Mouse (Mus musculus) kidney, postnatal 0 days (tissue): ENCODE measurements at regions not wholly inside any gene's neighbourhood (a gene's known extent, or its start where the extent isn't known, plus 50 kb on each side); places are given as distances from the start of the nearest gene placed in this dataset.

Experiments
- ATAC-seq: fragments of 200-750 bp; cut with Nextera tagmentation; replicated peaks from 2 replicates; pipeline ENCODE4 v1.8.0; 2017; ENCODE audit warnings: low read depth, moderate number of reproducible peaks, moderate TSS enrichment, moderate library complexity; ENCODE audit not compliant: low FRiP score
- DNase-seq: peaks from one replicate; pipeline ENCODE4 v3.0.0-alpha.2; 2016; ENCODE audit warnings: low spot score
- H3K27ac ChIP-seq: fragments of 300-500 bp; sonication (generic); 2 replicates; pipeline ENCODE4 v1.5.1; 2014; ENCODE audit warnings: mild to moderate bottlenecking
- H3K27me3 ChIP-seq: fragments of 300-500 bp; sonication (generic); 2 replicates; pipeline ENCODE4 v1.6.1; 2014; ENCODE audit warnings: low read length, mixed read lengths; ENCODE audit not compliant: insufficient read depth
- H3K36me3 ChIP-seq: fragments of 300-500 bp; sonication (generic); 2 replicates; pipeline ENCODE4 v1.6.1; 2014; ENCODE audit warnings: low read length, mixed read lengths; ENCODE audit not compliant: insufficient read depth
- H3K4me1 ChIP-seq: fragments of 300-500 bp; sonication (generic); replicated peaks from 2 replicates; pipeline ENCODE4 v1.6.1; 2014; ENCODE audit warnings: antibody characterized with exemption, low read length, mixed read lengths; ENCODE audit not compliant: insufficient read depth
- H3K4me2 ChIP-seq: fragments of 300-500 bp; sonication (generic); 2 replicates; pipeline ENCODE4 v1.6.1; 2014; ENCODE audit warnings: mild to moderate bottlenecking, low read length, moderate library complexity, mixed read lengths
- H3K4me3 ChIP-seq: fragments of 300-500 bp; sonication (generic); replicated peaks from 2 replicates; pipeline ENCODE4 v1.5.1; 2014; ENCODE audit warnings: low read depth, low read length
- H3K9ac ChIP-seq: fragments of 300-500 bp; sonication (generic); 2 replicates; pipeline ENCODE4 v1.6.1; 2014; ENCODE audit warnings: low read depth, low read length
- H3K9me3 ChIP-seq: fragments of 300-500 bp; sonication (generic); replicated peaks from 2 replicates; pipeline ENCODE4 v1.6.1; 2016; ENCODE audit warnings: low read length, inconsistent platforms, mixed read lengths
- CTCF ChIP-seq: IDR thresholded peaks from 2 replicates; pipeline ENCODE4 v1.5.1; 2016; ENCODE audit warnings: antibody characterized with exemption, low read depth, mild to moderate bottlenecking, moderate library complexity
- WGBS: fragments of 180-500 bp; shearing (Covaris S2); extraction: QIAGEN DNeasy Blood & Tissue Kit; methylation state at CpG from one replicate; pipeline ENCODE4 v1.1.7; 2014; 5-methylcytosine and 5-hydroxymethylcytosine counted together

DNA sequence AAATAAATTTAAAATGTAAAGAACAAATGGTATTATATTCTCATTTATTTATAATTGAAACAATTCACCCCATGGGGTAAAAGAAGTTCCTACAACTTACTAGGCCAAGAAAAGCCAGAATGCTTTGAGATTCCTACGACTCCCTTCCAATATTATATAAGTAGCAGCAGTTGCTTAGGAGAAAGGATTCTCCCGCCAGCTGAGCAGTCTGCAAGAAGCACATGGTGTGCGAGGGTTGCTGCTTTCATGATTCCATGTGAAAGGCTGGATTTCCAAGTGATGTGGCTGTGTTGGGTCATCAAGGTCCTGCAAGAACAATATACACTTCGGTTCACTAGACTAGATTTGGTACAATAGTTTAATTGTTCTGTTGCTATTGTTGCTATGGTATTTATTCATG, 659.6 kb upstream of the Kirrel3 start:
- 81% methylated on average over 4 of the region's 4 CpGs for WGBS
- H3K27me3 ChIP-seq = no peaks in the 10 kb centered on the region
- H3K4me2 ChIP-seq = no peak overlapping the region
- no peaks in the 10 kb centered on the region for H3K4me1 ChIP-seq
- DNase-seq = no peak
- H3K36me3 ChIP-seq = no peaks in the 10 kb centered on the region
- no peak overlapping the region for H3K4me3 ChIP-seq
- no peak for ATAC-seq
- no peak overlapping the region for H3K27ac ChIP-seq
- no peaks in the 10 kb centered on the region for H3K9me3 ChIP-seq
- no peak for TF ChIP-seq CTCF
- no peak overlapping the region for H3K9ac ChIP-seq

DNA sequence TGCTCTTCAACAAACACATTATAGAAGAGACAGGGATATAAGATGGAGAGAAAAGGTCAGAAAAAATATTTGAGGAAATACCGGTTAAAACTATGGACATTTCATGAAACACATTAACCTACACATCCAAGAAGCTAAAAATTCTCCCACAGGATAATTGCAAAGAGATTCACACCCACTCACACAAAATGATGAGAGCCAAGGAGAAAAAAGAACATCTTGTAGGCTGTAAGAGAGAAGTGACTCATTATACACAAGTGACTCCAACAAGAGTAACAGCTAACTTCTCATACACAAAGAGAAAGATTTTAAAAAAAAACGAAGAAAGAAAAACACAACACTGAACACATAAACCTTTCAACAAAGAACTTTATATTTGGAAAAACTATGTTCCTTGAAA, 658.3 kb upstream of the Kirrel3 start:
- 69% methylated on average over 2 of the region's 2 CpGs for WGBS
- no peaks in the 10 kb centered on the region for H3K4me1 ChIP-seq
- H3K4me2 ChIP-seq = no peak overlapping the region
- no peak overlapping the region for H3K27ac ChIP-seq
- TF ChIP-seq CTCF = no peak
- H3K4me3 ChIP-seq = no peak overlapping the region
- H3K27me3 ChIP-seq = no peaks in the 10 kb centered on the region
- no peak for ATAC-seq
- H3K36me3 ChIP-seq = no peaks in the 10 kb centered on the region
- H3K9ac ChIP-seq = no peak overlapping the region
- H3K9me3 ChIP-seq = no peaks in the 10 kb centered on the region
- DNase-seq = no peak

DNA sequence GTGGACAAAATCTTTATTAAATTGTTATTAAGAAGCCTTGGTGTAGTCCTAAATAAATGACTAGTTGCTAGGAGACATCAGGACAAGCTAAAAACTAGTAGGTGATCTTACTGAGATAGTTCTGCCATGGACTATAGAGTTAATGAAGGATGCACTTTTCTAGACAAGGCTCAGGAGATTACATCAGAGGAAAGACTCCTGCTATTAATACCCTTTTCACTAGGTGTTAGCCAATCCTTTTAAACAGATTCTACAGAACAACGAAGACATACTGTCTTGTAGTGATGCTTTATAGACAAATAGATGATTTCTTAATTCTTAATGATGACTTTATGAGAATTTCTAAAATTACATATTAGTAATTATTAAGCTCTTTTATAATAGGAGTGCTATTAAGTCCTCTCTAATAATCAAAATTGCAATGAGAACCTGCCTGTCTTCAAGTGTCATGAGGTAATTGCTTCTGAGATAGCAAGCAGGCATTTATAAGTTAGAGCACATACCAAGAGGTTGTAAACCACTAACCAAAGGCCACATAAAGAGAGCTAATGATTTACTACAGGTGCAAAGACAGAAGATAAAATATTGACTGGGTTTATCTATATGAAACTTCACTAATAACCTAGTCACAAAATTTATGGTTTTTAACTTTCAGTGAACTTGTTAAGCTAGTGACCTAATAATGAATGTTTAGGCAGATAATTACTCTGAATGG, 647.9 kb upstream of the Kirrel3 start:
- H3K9ac ChIP-seq = no peak overlapping the region
- H3K36me3 ChIP-seq = no peaks in the 10 kb centered on the region
- DNase-seq (no peak), ATAC-seq (no peak)
- H3K4me2 ChIP-seq = no peak overlapping the region
- H3K9me3 ChIP-seq = no peaks in the 10 kb centered on the region
- TF ChIP-seq CTCF = no peak
- 80% methylated on average over 1 of the region's 1 CpGs for WGBS
- no peaks in the 10 kb centered on the region for H3K27me3 ChIP-seq
- H3K4me3 ChIP-seq = no peak overlapping the region
- no peaks in the 10 kb centered on the region for H3K4me1 ChIP-seq
- no peak overlapping the region for H3K27ac ChIP-seq

DNA sequence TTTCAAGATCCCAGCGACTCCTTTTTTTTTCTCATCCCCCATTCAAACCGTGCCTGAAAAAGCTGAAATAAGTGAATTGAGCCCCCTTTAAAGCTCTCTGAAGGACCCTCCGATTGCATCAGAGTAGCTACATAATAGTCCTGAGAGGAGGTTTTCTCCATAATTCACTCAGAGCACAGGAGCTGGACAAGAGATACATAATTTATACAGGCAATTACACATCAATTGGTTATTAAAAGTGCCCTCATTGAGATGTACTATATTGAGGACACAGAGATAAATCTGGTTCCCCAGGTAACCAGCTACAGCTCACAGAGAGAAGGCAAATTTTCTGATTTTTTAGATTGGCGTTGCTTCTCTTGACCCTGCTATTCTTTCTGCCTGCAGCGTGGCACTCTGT, 636.1 kb upstream of the Kirrel3 start:
- TF ChIP-seq CTCF = no peak
- Histone ChIP-seq H3K4me1 (no peaks in the 10 kb centered on the region), H3K27me3 (no peaks in the 10 kb centered on the region), H3K4me3 (no peak overlapping the region), H3K9ac (no peak overlapping the region), H3K9me3 (no peaks in the 10 kb centered on the region), H3K27ac (no peak overlapping the region), H3K4me2 (no peak overlapping the region), H3K36me3 (no peaks in the 10 kb centered on the region)
- no peak for ATAC-seq
- WGBS = 73% methylated on average over 5 of the region's 5 CpGs
- DNase-seq = no peak

DNA sequence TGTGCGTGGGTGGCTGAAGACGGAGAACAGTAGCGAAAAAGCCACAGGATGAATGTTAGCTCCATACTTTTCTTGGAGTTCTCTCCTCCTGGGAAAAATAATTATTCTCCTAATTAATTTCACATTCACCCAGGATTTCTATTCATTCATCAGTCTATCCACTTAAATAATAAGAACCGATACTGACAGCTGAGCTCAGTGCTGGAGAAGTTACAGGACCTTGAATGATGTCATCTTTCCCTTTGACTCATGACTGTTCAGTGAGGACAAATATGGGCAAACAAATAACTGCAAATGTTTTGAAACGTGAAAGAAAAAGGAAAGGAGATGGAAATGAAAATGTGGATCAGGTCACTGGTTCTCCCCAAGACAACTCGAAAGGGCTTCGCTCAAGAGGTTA, 635.7 kb upstream of the Kirrel3 start:
- Histone ChIP-seq H3K36me3 (no peaks in the 10 kb centered on the region), H3K9ac (no peak overlapping the region), H3K4me3 (no peak overlapping the region), H3K4me2 (no peak overlapping the region), H3K27me3 (no peaks in the 10 kb centered on the region), H3K4me1 (no peaks in the 10 kb centered on the region), H3K27ac (no peak overlapping the region), H3K9me3 (no peaks in the 10 kb centered on the region)
- DNase-seq (no peak), ATAC-seq (no peak)
- 84% methylated on average over 7 of the region's 7 CpGs for WGBS
- TF ChIP-seq CTCF = no peak

DNA sequence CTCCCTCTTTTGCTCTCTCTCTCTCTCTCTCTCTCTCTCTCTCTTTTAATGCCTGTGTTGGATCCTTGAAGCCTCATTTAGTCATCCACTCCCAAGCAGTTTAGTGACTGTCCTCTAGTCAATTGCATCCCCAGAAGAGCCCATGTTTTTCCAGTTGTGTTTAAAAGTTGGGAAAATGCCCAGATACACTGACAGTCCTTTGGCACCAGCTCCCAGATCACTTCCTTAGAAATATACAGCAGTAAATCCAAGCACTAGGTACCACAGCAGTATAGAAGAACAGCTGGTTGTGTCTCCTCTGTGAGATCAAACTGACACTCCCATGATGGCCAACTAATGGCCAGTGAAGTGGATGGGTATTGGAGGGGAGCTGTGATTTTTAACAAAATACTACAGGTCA, 634.7 kb upstream of the Kirrel3 start:
- H3K27me3 ChIP-seq = no peaks in the 10 kb centered on the region
- no peaks in the 10 kb centered on the region for H3K9me3 ChIP-seq
- no peak for TF ChIP-seq CTCF
- H3K4me1 ChIP-seq = no peaks in the 10 kb centered on the region
- no peak overlapping the region for H3K9ac ChIP-seq
- H3K4me2 ChIP-seq = no peak overlapping the region
- no peak for ATAC-seq
- H3K36me3 ChIP-seq = no peaks in the 10 kb centered on the region
- H3K27ac ChIP-seq = no peak overlapping the region
- no peak overlapping the region for H3K4me3 ChIP-seq
- peak; percentile 39 for DNase-seq

DNA sequence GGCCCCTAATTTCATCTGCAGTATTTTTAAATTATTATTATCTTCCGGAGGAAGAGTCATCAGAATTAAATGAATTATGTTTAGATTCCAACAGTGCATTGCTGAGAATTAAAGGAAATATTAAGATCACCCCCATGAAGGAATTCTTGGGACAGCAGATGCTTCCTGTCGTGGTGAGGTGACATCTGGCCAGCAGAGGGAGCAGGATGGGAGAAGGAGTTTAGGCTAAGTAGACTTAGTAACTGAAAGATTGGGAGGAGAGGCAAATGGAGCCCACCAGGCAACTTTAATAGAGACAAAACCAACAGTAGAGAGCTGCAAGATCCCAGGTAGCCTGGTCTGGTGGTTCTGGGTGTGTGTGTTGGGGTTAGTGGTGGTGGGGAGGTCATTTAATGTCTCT, 629.5 kb upstream of the Kirrel3 start:
- ATAC-seq (no peak), DNase-seq (peak; percentile 78)
- no peaks in the 10 kb centered on the region for H3K4me1 ChIP-seq
- no peak overlapping the region for H3K9ac ChIP-seq
- peak; percentile 71 for TF ChIP-seq CTCF
- WGBS = 20% methylated on average over 2 of the region's 2 CpGs
- H3K27ac ChIP-seq = no peak overlapping the region
- H3K4me2 ChIP-seq = no peak overlapping the region
- no peaks in the 10 kb centered on the region for H3K27me3 ChIP-seq
- H3K36me3 ChIP-seq = no peaks in the 10 kb centered on the region
- no peaks in the 10 kb centered on the region for H3K9me3 ChIP-seq
- no peak overlapping the region for H3K4me3 ChIP-seq
